Mouse (Mus musculus) G1E (cell line): ENCODE data around the gene Gm28778. TPM values are rescaled to one million over a fixed set of nuclear protein-coding genes. Genes with fewer than 3 reads are reported as not detected.
"Not testable (repeated sequence)": the region's sequence is repeated elsewhere in the genome, so short reads cannot be mapped to it uniquely, and the experiment has no call there.

ENCODE experiments used
- ATAC-seq: 2 replicates; pipeline ENCODE4 v1.8.0; 2016; ENCODE audit warnings: mild to moderate bottlenecking; ENCODE audit not compliant: insufficient number of reproducible peaks, poor library complexity, low FRiP score, severe bottlenecking; ENCODE audit errors: extremely low read depth
- DNase-seq: peaks from one replicate; pipeline ENCODE4 v3.0.0; 2012; ENCODE audit warnings: low spot score
- H3K27me3 ChIP-seq: 2 replicates; pipeline ENCODE4 v1.6.1; 2012; ENCODE audit warnings: mild to moderate bottlenecking, low read length, inconsistent platforms; ENCODE audit not compliant: insufficient read depth
- H3K36me3 ChIP-seq: replicated peaks from 2 replicates; pipeline ENCODE3; 2012; ENCODE audit warnings: mild to moderate bottlenecking, inconsistent platforms
- H3K4me1 ChIP-seq: 2 replicates; pipeline ENCODE4 v1.6.1; 2012; ENCODE audit warnings: low read depth, low read length, inconsistent platforms, mixed read lengths; ENCODE audit not compliant: insufficient read depth
- H3K4me3 ChIP-seq: 2 replicates; pipeline ENCODE4 v1.5.1; 2012; ENCODE audit warnings: low read depth, mild to moderate bottlenecking, inconsistent platforms, low read length, moderate library complexity, mixed read lengths
- H3K9me3 ChIP-seq: replicated peaks from 2 replicates; pipeline ENCODE4 v1.6.1; 2012; ENCODE audit warnings: inconsistent platforms
- CTCF ChIP-seq: IDR thresholded peaks from 2 replicates; pipeline ENCODE4 v1.5.1; 2012; ENCODE audit warnings: low read depth, low read length, inconsistent platforms, mixed read lengths
- GATA1 ChIP-seq: IDR thresholded peaks from 2 replicates; pipeline ENCODE4 v1.6.1; 2012; ENCODE audit warnings: borderline replicate concordance, low read length, inconsistent platforms, mixed read lengths
- GATA2 ChIP-seq: IDR thresholded peaks from 2 replicates; pipeline ENCODE4 v1.6.1; 2012; ENCODE audit warnings: low read depth, low read length, inconsistent platforms, borderline replicate concordance
- POLR2AphosphoS5 ChIP-seq: IDR thresholded peaks from 2 replicates; pipeline ENCODE4 v1.6.1; 2012; ENCODE audit warnings: low read depth, low read length, inconsistent platforms; ENCODE audit not compliant: insufficient replicate concordance
- TAL1 ChIP-seq: conservative IDR thresholded peaks from 2 replicates; pipeline ENCODE4 v1.6.1; 2012; ENCODE audit warnings: low read depth, low read length, inconsistent platforms, mixed read lengths
- polyA plus RNA-seq: library from polyadenylated mRNA; stranded (reverse); fragments of >175 nt; gene quantifications from 2 replicates; pipeline ENCODE4 v1.2.3, GENCODE M21; 2012
- total RNA-seq, 2 experiments: library from RNA; stranded (forward) in 1 of 2; stranded (reverse) in 1 of 2; fragments of 200-1000 nt in 1 of 2; fragments of >200 nt in 1 of 2; fragmentation: Nextera tagmentation in 1 of 2; gene quantifications; 2 replicates each; pipeline ENCODE4 v1.2.3; 2014 to 2017

Gene Gm28778
- total and polyA plus RNA-seq, 3 experiments: 3.4 to 7.2 TPM; not detected in 1

DNA sequence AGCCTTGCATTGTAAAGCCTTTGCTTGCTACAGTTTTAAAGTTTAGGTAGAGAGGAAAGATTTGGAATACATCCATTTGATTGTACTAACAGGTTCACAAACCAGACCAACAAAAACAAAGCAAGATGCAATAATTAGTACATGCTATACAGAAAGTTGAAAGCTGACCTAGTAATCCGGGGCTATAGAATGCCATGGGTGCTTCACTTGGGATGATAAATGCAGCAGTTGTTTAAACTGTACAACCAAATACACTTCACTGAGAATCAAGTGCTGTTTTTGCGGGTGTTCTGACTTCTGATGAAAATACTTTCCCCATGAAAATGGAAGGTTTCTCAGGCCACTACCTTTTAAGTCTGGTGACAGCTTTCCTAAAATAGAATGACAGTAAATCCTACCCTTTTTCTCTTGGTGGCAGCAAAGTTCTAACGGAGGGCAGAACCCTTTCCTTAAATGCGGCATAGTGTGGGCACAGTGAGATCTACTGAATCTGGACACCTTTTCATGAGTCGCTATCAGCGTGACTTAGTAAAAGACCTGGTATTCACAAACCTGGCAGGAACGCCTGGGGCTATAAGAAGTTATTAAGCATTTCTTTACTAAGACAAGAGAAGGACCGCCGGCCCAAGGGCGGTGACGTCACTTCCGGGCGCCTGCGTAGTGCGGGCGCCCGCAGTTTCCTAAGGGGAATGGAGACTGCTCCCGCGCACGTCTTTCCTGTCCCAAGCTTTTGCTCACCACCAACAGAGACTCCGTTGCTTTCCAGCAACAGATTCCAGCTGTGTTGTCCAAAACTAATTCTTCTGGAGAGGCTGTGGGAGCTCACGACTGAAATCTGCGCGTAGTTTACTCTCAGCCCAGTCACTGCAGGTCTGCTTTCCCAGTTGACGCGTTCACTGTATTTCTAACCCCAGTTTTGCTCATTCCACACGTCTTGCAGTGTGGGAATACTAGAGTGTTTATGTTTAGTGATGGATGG, 16.4 kb downstream of the Gm28778 start, which contains the start of gene Osgepl1:
Gene Osgepl1, plus strand, starts transcription at position 636 of the 979 bp plus-strand sequence.
- ATAC-seq: peak; percentile 76

DNA sequence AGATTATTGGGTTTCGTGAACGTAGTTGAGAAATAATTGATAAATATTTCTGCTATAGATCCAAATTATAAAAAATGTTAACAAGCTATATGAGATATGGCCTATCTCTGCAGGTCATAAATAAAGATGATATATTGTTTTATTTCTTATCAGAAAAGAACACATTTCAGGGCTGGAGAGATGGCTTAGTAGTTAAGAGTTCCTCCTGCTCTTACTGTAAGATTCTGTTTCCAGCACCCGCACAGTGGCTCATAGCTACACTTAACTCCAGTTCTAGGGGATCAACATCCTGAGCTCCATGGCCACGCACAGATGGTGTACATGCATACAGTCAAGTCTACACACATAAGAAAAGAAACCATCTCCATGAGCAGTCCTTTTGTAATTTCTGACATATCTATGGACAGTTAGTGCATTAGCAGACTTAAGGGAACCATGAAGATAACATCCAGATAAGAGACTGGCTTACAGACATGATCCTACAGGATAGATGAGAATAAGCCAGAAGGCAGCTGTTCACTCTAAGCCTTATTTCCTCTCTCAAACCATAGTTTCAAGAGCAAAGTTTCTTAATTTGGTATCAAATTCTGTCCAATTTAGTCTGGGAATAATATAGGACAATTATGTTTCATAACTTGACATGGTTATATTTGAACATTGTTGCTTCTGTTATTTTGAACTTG, 24.9 kb downstream of the Gm28778 start:
- Histone ChIP-seq H3K9me3 (no peaks in the 10 kb centered on the region), H3K4me1 (peaks cover 58% of the 10 kb centered on the region), H3K4me3 (no peak overlapping the region), H3K27me3 (no peaks in the 10 kb centered on the region), H3K36me3 (peaks cover 35% of the 10 kb centered on the region)
- TF ChIP-seq TAL1: peak; percentile 80
- TF ChIP-seq GATA2: no peak
- DNase-seq: no peak
- ATAC-seq: peak; percentile 56

More for the DNA sequence above, 16.4 kb downstream of the Gm28778 start, which contains the start of gene Osgepl1:
- DNase-seq: no peak
- H3K27me3 ChIP-seq: no peaks in the 10 kb centered on the region
- H3K36me3 ChIP-seq: peaks cover 47% of the 10 kb centered on the region
- no peaks in the 10 kb centered on the region for H3K9me3 ChIP-seq
- peaks cover 22% of the 10 kb centered on the region for H3K4me1 ChIP-seq
- TF ChIP-seq POLR2AphosphoS5: no peak
- no peak for TF ChIP-seq GATA2
- no peak for TF ChIP-seq GATA1
- TF ChIP-seq CTCF: no peak
- no peak for TF ChIP-seq TAL1
- H3K4me3 ChIP-seq: peak within 1 kb of the TSS; percentile 71

- Histone ChIP-seq H3K4me3 (peak overlapping the region; percentile 47; the same call in 1 of the 2 replicates), H3K27me3 (no peaks in the 10 kb centered on the region), H3K36me3 (peaks cover 24% of the 10 kb centered on the region), H3K4me1 (peaks cover 60% of the 10 kb centered on the region), H3K9me3 (no peaks in the 10 kb centered on the region)
- no peak for TF ChIP-seq CTCF
- no peak for TF ChIP-seq TAL1
- no peak for TF ChIP-seq POLR2AphosphoS5
- TF ChIP-seq GATA1: no peak
- no peak for TF ChIP-seq GATA2
- DNase-seq (no peak), ATAC-seq (no peak)
These were observed 26.3 kb downstream of the Gm28778 start for GRCm38 (mm10) chr1:53323254-53323653.

GRCm38 (mm10) chr1:53324277-53324676, 27.4 kb downstream of the Gm28778 start:
- peak; percentile 62 for ATAC-seq

DNA sequence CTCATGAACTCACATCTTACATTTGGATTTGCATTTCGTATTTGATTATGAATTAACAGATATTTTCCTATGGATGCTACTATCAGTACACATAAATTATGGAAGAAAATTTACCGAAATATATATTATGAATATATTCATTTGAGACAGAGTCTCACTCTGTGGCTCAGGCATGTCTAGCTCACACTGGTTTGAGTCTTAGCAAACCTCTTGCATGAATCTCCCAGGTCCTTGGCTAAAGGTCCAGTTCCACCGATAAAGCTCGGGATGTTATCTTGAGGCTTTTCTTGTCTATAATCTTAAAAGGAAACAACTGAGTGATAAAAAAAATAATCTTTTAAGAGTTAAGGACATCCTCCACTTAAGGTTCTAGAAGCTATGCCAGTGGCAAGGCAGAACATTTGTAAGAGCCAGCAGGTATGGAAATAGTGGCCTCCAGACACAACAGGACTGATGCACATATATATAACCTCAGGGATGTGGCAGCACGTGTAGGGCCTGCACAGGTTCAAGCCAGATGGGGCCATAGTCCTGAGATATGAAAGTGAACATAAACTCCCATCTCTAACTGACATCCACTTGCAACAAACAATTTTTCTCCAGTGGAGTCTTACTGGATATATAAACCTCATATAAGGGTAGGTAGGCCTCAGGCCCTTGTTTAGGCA, 28.1 kb downstream of the Gm28778 start:
- Histone ChIP-seq H3K36me3 (peaks cover 14% of the 10 kb centered on the region), H3K9me3 (no peaks in the 10 kb centered on the region), H3K4me1 (peaks cover 67% of the 10 kb centered on the region), H3K27me3 (no peaks in the 10 kb centered on the region), H3K4me3 (no peak overlapping the region)
- TF ChIP-seq TAL1 (no peak), POLR2AphosphoS5 (no peak), GATA1 (no peak), CTCF (no peak), GATA2 (no peak)
- DNase-seq (no peak), ATAC-seq (no peak)

More at GRCm38 (mm10) chr1:53324277-53324676, 27.4 kb downstream of the Gm28778 start:
- H3K4me1 ChIP-seq: peaks cover 67% of the 10 kb centered on the region
- H3K36me3 ChIP-seq: peaks cover 18% of the 10 kb centered on the region
- H3K4me3 ChIP-seq: no peak overlapping the region
- TF ChIP-seq CTCF (no peak), TAL1 (peak; percentile 76), GATA2 (no peak), GATA1 (no peak)
- DNase-seq: peak; percentile 14
- H3K27me3 ChIP-seq: no peaks in the 10 kb centered on the region
- no peaks in the 10 kb centered on the region for H3K9me3 ChIP-seq

DNA sequence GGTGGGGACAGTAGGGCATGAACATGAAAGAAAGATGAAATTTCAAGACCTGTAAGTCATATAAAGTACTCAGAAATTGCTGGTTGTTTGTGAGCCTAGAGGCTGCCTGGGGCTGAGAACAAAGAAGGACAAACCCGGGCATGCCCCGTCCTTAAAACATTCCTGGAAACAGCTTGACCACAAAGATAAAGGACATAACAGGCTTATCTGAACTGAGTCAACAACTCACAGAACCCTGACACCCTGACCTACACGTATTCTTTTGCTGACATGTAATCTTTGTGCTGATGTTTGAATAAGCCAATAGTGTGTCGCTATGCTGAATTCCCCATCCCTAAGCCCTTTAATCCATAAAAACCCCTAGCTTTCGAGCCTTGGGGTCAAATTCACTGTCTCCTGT, 36.6 kb downstream of the Gm28778 start:
- DNase-seq, H3K4me3 ChIP-seq: not testable (repeated sequence)

More for the DNA sequence above, 36.6 kb downstream of the Gm28778 start:
- ATAC-seq, H3K27me3 ChIP-seq, H3K36me3 ChIP-seq: not testable (repeated sequence)
- Histone ChIP-seq H3K9me3 (peaks cover 10% of the 10 kb centered on the region), H3K4me1 (peaks cover 19% of the 10 kb centered on the region)
